Mouse (Mus musculus) granulocyte monocyte progenitor cell, adult 5-6 weeks (primary cell): Measurements from ENCODE around the gene Olfr159. TPM values are rescaled to one million over a fixed set of nuclear protein-coding genes. Genes with fewer than 3 reads are reported as not detected.
"Not testable (repeated sequence)": the region's sequence is repeated elsewhere in the genome, so short reads cannot be mapped to it uniquely, and the experiment has no call there.

ENCODE experiments used
- ATAC-seq: replicated peaks from 2 replicates; pipeline ENCODE4 v1.8.0; 2016; ENCODE audit warnings: mild to moderate bottlenecking, moderate TSS enrichment, inconsistent platforms; ENCODE audit not compliant: poor library complexity, severe bottlenecking
- total RNA-seq, 2 experiments: library from RNA; stranded (forward) in 1 of 2; stranded (reverse) in 1 of 2; fragments of 200-712, 200-1000 nt in 1 of 2; fragments of >200 nt in 1 of 2; fragmentation: Nextera tagmentation in 1 of 2; gene quantifications; 2 replicates each; pipeline ENCODE4 v1.2.3; 2014 to 2017

Gene Olfr159
- total RNA-seq (2014; fragmentation: Nextera tagmentation) (not detected in 2 replicates), total RNA-seq (2017) (not detected in 2 replicates)

DNA sequence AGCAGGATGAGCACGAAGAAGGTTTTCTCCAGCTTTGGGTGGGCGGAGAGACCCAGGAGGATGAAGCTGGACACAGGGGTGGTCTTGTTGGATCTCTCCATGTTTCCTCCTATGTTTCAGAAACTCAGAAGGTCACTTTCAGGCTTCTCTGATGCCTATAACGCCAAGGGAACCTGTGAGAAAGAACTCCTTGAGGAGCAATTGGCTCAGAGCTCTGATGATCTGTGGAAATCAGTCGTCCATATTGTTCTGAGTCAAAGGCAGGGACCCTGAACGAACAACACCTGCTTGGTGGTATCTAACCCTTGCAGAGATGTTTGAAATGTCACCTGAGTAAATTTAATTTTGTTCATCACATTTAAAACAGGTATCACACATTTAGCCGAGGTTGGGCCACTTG lies at the start of gene Olfr159:
Olfr159 (minus strand) TSS at position 101 of the 400 bp plus-strand sequence.
- ATAC-seq = no peak

DNA sequence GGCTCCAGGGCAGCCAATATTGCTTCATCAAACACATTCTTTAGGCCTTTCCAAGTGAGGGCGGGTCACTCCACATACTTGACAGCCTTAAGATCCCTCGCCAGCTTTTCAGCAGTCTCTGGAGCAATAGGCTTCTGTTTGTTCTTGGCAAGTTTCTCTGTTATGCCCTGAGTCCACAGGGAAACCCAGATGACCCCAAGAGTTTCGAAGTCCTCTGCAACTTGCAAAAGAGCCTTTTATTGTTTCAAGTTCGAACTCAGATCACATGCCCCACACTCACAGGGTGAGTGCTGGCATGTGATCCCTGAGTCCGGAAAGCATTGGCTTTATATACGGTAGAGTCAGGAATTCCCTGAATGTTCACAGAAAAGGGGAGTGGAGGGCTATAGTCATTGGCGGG lies 28.1 kb upstream of the Olfr159 start:
- ATAC-seq = no peak

DNA sequence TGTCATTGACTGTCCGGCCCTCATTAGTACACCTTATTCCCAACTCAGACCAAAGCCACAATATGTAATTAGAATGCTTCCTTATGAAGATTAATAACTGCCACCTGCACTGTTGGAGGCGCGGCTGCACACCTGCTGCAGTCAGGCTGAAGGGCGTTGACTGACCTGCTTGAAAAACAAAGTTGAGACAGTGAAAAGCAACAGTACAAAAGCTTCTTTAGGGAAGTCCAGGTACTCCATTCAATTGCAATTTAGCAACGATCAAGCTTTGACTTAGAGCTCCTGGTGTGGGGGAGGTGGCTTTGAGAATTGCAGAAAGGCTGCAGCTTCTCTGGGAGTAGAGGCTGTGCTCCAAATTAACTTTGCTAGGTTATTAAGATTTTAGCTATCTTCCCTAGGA lies 25.0 kb upstream of the Olfr159 start:
- ATAC-seq = not testable (repeated sequence)

DNA sequence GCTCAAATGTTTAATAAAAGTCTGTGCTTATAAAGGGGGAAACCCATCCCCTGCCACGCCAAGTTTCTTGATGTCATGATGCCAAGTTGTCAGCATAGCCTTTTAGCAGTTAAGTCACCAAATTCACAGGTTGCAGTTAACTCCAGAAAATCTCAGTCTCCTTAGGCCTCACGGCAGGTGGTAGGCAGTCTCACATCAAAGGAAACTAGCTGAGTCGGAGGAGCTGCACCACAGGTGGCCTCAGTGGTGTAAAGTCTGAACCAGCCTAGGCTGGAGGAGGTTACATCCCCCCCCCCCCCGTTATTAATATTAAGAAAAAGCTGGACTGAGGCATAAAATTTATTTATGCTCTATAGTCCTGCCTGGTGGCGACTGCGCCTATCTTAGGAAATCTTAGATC lies 24.5 kb upstream of the Olfr159 start:
- no peak for ATAC-seq

- ATAC-seq = no peak
Observed at GRCm38 (mm10) chr4:43772304-43772703, 1.5 kb upstream of the Olfr159 start.

- ATAC-seq = no peak
Observed at GRCm38 (mm10) chr4:43771626-43772025, 817 bp upstream of the Olfr159 start.

GRCm38 (mm10) chr4:43769374-43769773 lies 1.4 kb downstream of the Olfr159 start:
- ATAC-seq = no peak

- no peak for ATAC-seq
Observed at GRCm38 (mm10) chr4:43768341-43768740, 2.5 kb downstream of the Olfr159 start.

- peak; percentile 55 for ATAC-seq
Observed at GRCm38 (mm10) chr4:43763410-43763809, 7.4 kb downstream of the Olfr159 start.

DNA sequence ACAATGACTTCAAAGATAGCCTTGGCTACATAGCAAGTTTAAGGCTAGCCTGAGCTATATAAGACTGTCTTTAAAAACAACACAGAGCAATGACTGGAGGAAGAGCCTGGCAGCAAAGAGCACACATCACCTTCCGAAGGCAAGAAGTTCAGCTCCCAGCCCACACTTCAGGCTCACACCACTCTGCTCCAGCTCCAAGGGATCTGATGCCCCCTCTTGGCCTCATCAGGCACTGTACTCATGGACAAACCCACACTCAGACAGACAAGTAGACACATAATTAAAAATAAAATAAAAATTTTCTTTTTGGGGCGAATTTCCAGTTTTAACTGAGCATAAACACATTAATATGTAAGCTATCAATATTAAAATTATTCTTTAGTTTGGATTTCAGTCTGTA lies 9.5 kb downstream of the Olfr159 start:
- ATAC-seq = no peak

- ATAC-seq = no peak
Observed at GRCm38 (mm10) chr4:43760460-43760859, 10.3 kb downstream of the Olfr159 start.

DNA sequence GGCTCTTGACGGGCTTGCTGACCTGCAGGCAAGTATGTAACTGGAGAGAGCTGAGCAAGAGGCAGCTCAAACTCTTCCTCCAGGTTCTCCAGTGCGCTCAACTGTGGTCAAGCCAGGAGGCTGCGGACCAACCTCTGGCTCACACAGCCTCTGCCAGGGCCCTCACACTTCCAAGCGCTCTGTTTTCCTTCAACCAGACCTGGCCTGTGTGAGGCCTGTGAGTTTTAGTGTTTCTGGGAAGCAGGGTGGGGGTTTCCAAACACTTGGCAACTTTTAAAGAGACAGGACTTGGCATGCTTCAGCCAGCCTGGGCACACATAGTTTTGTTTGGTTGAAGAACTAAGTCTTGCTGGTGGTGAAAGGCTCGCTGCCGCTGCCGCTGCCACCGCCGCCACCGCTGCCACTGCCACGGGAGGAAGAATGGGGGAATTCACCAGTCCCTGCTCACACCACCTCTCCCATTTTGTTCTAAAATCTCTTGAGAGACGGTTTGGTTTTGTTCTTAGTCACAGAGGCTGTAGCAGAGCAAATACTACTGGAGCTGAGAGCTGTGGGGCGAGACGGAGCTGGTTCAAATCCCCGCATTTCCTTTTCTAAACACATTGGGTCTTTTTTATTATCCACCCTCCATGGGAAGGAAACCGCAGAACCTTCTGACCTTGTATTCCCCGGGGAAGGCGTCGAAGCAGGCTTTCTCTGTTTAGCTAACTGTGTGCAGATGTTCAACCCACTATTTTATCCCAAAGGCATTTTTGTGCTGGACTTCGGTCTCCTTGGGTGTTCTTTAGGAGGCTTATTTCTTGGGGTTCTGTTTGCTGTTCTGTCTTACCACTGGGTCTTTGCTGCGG lies 11.0 kb downstream of the Olfr159 start:
- no peak for ATAC-seq

- peak; percentile 33; the same call in 1 of the 2 replicates for ATAC-seq
Observed at GRCm38 (mm10) chr4:43757213-43757612, 13.6 kb downstream of the Olfr159 start.

DNA sequence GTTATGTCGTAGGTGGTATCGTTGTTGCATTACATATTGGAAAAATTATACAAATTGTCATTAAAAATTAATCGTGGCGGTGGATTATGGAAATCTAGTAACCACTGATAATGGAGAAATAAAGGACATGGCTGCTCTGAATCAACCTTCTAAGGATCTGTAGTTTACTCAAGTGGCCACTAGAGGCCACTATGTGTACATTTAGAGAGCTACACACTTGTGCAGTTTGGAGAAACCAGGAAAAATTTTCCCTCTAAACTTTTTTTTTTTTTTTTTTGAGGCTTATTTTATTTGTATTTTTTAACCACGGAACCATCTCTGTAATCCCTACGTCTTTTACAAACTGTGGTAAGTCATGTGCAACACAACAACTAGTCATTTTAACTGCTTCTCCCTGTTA lies 25.6 kb downstream of the Olfr159 start:
- ATAC-seq = 0 out of 2 replicates have a peak, but pooled peaks have one; percentile 33

GRCm38 (mm10) chr4:43743099-43743498 lies 27.7 kb downstream of the Olfr159 start:
- no peak for ATAC-seq

DNA sequence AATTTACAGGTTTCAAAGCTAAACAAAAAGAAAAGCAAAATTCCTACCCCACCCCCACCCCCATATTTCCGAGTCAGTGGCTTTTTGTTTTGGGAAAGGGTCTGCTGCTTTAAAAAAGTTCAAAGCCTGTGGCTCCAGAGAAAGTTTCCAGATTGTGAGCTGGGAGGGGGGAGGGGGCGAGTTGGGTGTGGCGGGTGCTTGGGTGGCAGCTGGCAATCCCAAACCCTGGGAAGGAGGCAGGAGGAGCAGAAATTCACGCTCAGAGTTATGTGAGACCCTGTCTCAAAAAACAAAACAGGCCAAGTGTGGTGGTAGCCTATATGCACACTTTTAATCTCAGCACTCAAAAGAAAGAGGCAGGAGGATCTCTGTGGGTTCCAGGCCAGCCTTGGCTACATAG lies 28.2 kb downstream of the Olfr159 start:
- ATAC-seq = no peak

GRCm38 (mm10) chr4:43741526-43741925 lies 29.3 kb downstream of the Olfr159 start:
- ATAC-seq = no peak

DNA sequence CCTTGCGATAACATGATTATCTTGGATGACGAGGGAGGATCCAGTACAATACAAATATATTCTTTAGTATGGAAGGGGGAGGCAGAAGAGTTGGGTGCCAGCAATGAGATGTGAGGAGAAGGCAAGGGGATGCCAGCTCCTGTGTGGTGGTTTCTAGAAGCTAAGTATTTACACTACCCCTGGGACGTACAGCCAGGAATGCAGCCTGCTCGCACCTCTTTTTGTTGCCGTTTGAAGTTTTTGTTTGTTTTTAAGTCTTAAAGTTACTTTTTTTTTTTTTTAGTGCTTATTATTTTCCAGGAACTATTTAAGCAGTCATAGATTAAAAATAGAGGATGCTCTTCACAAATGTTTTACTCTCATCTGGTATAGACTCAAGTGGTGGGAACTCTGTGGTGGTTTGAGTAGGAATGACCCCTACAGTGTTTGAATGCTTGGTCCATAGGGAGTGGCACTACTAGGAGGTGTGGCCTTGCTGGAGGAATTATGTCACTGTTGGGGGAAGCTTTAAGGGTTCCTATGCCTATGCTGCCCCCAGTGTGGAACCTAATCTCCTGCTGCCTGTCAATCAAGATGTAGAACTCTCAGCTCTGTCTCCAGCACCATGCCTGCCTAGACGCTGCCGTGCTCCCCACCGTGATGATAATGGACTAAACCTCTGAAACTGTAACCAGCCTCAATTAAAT lies 31.7 kb downstream of the Olfr159 start:
- no peak for ATAC-seq

DNA sequence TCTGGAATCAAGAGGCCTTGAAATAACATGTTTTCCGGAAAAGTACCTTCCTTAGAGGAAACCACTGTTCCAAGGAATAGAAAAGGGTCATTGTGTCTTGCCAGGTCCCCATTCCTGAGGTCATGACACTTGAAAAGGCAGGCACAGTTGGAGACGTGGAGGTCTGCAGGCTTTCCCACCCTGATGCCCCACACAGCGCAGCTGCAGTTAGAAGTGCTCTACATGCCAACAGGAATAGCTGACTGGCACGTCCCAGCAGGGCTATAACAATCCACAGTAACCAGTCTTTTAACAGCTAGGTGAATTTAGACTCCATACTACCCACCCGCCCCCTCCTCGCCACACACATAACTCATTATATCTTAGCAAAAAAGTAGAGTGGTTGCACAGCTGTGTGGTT lies 33.7 kb downstream of the Olfr159 start:
- no peak for ATAC-seq

DNA sequence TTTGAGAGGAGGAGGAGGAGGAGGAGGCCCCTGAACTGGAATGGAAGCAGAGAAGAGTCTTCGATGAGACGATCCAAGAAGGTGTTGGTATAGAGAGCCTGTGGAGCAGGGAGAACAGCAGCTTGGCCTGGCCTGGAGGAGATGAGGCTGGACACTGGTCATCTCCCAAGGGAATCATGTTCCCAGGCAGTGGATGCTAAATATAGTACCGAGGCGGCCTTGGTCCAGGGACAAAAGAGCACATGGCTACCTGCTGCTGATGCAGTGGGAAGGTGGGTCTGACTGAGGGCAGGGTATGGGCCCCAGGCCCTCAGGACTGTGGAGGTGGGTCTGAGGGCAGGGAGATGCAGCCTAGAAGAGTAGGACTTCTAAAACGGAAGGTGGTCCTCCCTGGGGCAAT lies 37.6 kb downstream of the Olfr159 start:
- no peak for ATAC-seq

- ATAC-seq = no peak
Observed at GRCm38 (mm10) chr4:43732171-43732570, 38.6 kb downstream of the Olfr159 start.
